Mouse (Mus musculus) common myeloid progenitor, adult 5-6 weeks (primary cell): ENCODE results near the gene Hap1. TPM values are rescaled to one million over a fixed set of nuclear protein-coding genes. Genes with fewer than 3 reads are reported as not detected.

Source experiments
- total RNA-seq: library from RNA; stranded (forward); fragments of 200-1000, 187-1606 nt; gene quantifications from 2 replicates; pipeline ENCODE4 v1.2.3, GENCODE M21; 2017

Gene Hap1
- total RNA-seq, 1 experiment from 2014 or later = not detected

Other genes with a start within 250 kb of the Hap1 start
- not detected in 2 replicates for gene Krt13, start 234.6 kb downstream of the Hap1 start, total RNA-seq
- gene Krt15, start 220.2 kb downstream of the Hap1 start, total RNA-seq = not detected in 2 replicates
- not detected in 2 replicates for gene Krt19, start 207.5 kb downstream of the Hap1 start, total RNA-seq
- gene Krt9, start 162.9 kb downstream of the Hap1 start, total RNA-seq = not detected in 2 replicates
- gene Krt14, start 148.6 kb downstream of the Hap1 start, total RNA-seq = not detected in 2 replicates
- not detected in 2 replicates for gene Krt16, start 107.2 kb downstream of the Hap1 start, total RNA-seq
- not detected in 2 replicates for gene Krt17, start 95.1 kb downstream of the Hap1 start, total RNA-seq
- not detected in 2 replicates for gene Krt42, start 86.3 kb downstream of the Hap1 start, total RNA-seq
- 220 and 411 TPM in 2 replicates for gene Eif1, start 36.2 kb downstream of the Hap1 start, total RNA-seq
- gene Gast, start 21.7 kb downstream of the Hap1 start, total RNA-seq = not detected in 2 replicates
- gene Jup, start 41.6 kb upstream of the Hap1 start, total RNA-seq = 1.9 and 2.5 TPM in 2 replicates
- gene P3h4, start 58.7 kb upstream of the Hap1 start, total RNA-seq = 1.1 TPM in 1 of 2 replicates, not detected in the other
- not detected in 2 replicates for gene Fkbp10, start 59.6 kb upstream of the Hap1 start, total RNA-seq
- 33.1 and 47.7 TPM in 2 replicates for gene Nt5c3b, start 85.7 kb upstream of the Hap1 start, total RNA-seq
- not detected in 2 replicates for gene Klhl10, start 85.8 kb upstream of the Hap1 start, total RNA-seq
- 26.0 and 30.9 TPM in 2 replicates for gene Klhl11, start 116.6 kb upstream of the Hap1 start, total RNA-seq
- 85.6 and 95.4 TPM in 2 replicates for gene Acly, start 171.9 kb upstream of the Hap1 start, total RNA-seq
- gene Ttc25, start 189.5 kb upstream of the Hap1 start, total RNA-seq = 0.05 TPM in 1 of 2 replicates, not detected in the other
- 34.8 and 36.4 TPM in 2 replicates for gene Cnp, start 218.8 kb upstream of the Hap1 start, total RNA-seq